Mouse (Mus musculus) limb, embryonic 13.5 days (tissue): Measurements from ENCODE around the gene Cpne5. TPM values are rescaled to one million over a fixed set of nuclear protein-coding genes. Genes with fewer than 3 reads are reported as not detected.

Experiments used
- ATAC-seq: fragments of 200-750 bp; cut with Nextera tagmentation; 2 replicates; pipeline ENCODE4 v1.8.0; 2017; ENCODE audit warnings: low read depth, moderate number of reproducible peaks, moderate TSS enrichment; ENCODE audit not compliant: low FRiP score
- H3K27ac ChIP-seq: fragments of 300-500 bp; sonication (generic); 2 replicates; pipeline ENCODE4 v1.5.1; 2015; ENCODE audit warnings: inconsistent platforms, mild to moderate bottlenecking, moderate library complexity
- H3K27me3 ChIP-seq: fragments of 300-500 bp; sonication (generic); 2 replicates; pipeline ENCODE4 v1.6.1; 2015; ENCODE audit warnings: mild to moderate bottlenecking, inconsistent platforms
- H3K36me3 ChIP-seq: fragments of 300-500 bp; sonication (generic); 2 replicates; pipeline ENCODE4 v1.6.1; 2015; ENCODE audit warnings: inconsistent platforms, mild to moderate bottlenecking, moderate library complexity
- H3K4me1 ChIP-seq: fragments of 300-500 bp; sonication (generic); 2 replicates; pipeline ENCODE4 v1.6.1; 2015; ENCODE audit warnings: inconsistent platforms
- H3K4me2 ChIP-seq: fragments of 300-500 bp; sonication (generic); replicated peaks from 2 replicates; pipeline ENCODE4 v1.6.1; 2015; ENCODE audit warnings: inconsistent platforms, mild to moderate bottlenecking, moderate library complexity
- H3K4me3 ChIP-seq: fragments of 300-500 bp; sonication (generic); 2 replicates; pipeline ENCODE4 v1.5.1; 2015; ENCODE audit warnings: moderate library complexity, mild to moderate bottlenecking, inconsistent platforms
- H3K9ac ChIP-seq: fragments of 300-500 bp; sonication (generic); 2 replicates; pipeline ENCODE4 v1.6.1; 2015; ENCODE audit warnings: mild to moderate bottlenecking, inconsistent platforms
- H3K9me3 ChIP-seq: fragments of 300-500 bp; sonication (generic); 2 replicates; pipeline ENCODE4 v1.6.1; 2016; ENCODE audit warnings: inconsistent platforms
- WGBS: fragments of 180-500 bp; shearing (Covaris S2); methylation state at CpG from one replicate; pipeline ENCODE4 v1.1.7; 2015; 5-methylcytosine and 5-hydroxymethylcytosine counted together
- polyA plus RNA-seq: library from polyadenylated mRNA; unstranded; fragments of >200 nt; fragmentation: Nextera tagmentation; extraction: Ambion mirVana; gene quantifications from 2 replicates; pipeline ENCODE4 v1.2.1, GENCODE M21; 2015

Cpne5 gene
- polyA plus RNA-seq, 1 experiment from 2014 or later = 10.4 TPM

GRCm38 (mm10) chr17:29143266-29143665, 94.7 kb downstream of the Cpne5 start:
- peaks cover 7% of the 10 kb centered on the region for H3K9me3 ChIP-seq
- no peak overlapping the region for H3K4me2 ChIP-seq
- no peak for ATAC-seq
- H3K27me3 ChIP-seq = no peaks in the 10 kb centered on the region
- no peak overlapping the region for H3K9ac ChIP-seq
- no peak overlapping the region for H3K4me3 ChIP-seq
- 72% methylated on average over 8 of the region's 8 CpGs for WGBS
- no peak overlapping the region for H3K27ac ChIP-seq
- no peaks in the 10 kb centered on the region for H3K36me3 ChIP-seq
- H3K4me1 ChIP-seq = no peaks in the 10 kb centered on the region

- no peaks in the 10 kb centered on the region for H3K27me3 ChIP-seq
- peaks cover 7% of the 10 kb centered on the region for H3K9me3 ChIP-seq
- no peak overlapping the region for H3K4me3 ChIP-seq
- H3K9ac ChIP-seq = no peak overlapping the region
- no peak overlapping the region for H3K27ac ChIP-seq
- 88% methylated on average over 3 of the region's 3 CpGs for WGBS
- H3K4me1 ChIP-seq = no peaks in the 10 kb centered on the region
- no peak for ATAC-seq
- no peak overlapping the region for H3K4me2 ChIP-seq
- H3K36me3 ChIP-seq = no peaks in the 10 kb centered on the region
Measured at GRCm38 (mm10) chr17:29141577-29141976, 96.4 kb downstream of the Cpne5 start.

GRCm38 (mm10) chr17:29137906-29138305, 100.1 kb downstream of the Cpne5 start:
- Histone ChIP-seq H3K4me3 (no peak overlapping the region), H3K27ac (no peak overlapping the region), H3K9ac (no peak overlapping the region), H3K4me2 (no peak overlapping the region), H3K4me1 (peaks cover 7% of the 10 kb centered on the region; the same call in 1 of the 2 replicates), H3K9me3 (no peaks in the 10 kb centered on the region), H3K36me3 (no peaks in the 10 kb centered on the region), H3K27me3 (no peaks in the 10 kb centered on the region)
- no peak for ATAC-seq
- 80% methylated on average over 7 of the region's 7 CpGs for WGBS

DNA sequence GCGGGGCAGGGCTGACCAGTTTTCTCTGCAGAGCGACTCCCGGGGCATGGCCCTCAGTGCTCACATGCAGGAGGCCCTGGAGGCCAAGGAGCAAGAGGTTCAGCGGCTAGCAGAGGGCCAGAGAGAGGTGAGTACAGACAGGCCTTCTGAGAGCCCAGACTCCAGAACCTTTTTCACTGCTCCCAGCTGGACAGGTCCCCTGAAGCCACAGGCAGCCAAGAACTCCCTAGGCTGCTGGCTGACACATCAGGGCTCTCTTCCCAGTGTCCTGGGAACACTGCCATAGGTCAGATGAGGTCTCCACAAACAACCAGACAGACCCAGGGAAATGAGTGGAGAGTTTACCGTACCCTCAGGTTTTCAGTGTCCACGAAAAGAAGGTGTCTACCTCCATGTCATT, 101.7 kb downstream of the Cpne5 start:
- Histone ChIP-seq H3K4me2 (no peak overlapping the region), H3K9ac (0 out of 2 replicates have a peak overlapping the region, but pooled peaks have one; percentile 21), H3K4me1 (peaks cover 7% of the 10 kb centered on the region; the same call in 1 of the 2 replicates), H3K36me3 (no peaks in the 10 kb centered on the region), H3K9me3 (no peaks in the 10 kb centered on the region), H3K4me3 (no peak overlapping the region), H3K27ac (no peak overlapping the region), H3K27me3 (no peaks in the 10 kb centered on the region)
- 64% methylated on average over 6 of the region's 6 CpGs for WGBS
- ATAC-seq = no peak

- no peaks in the 10 kb centered on the region for H3K27me3 ChIP-seq
- no peaks in the 10 kb centered on the region for H3K9me3 ChIP-seq
- no peak for ATAC-seq
- WGBS = 66% methylated on average over 5 of the region's 5 CpGs
- H3K9ac ChIP-seq = no peak overlapping the region
- H3K4me1 ChIP-seq = peaks cover 7% of the 10 kb centered on the region; the same call in 1 of the 2 replicates
- no peak overlapping the region for H3K4me2 ChIP-seq
- H3K27ac ChIP-seq = no peak overlapping the region
- H3K4me3 ChIP-seq = no peak overlapping the region
- H3K36me3 ChIP-seq = no peaks in the 10 kb centered on the region
Measured at GRCm38 (mm10) chr17:29135066-29135465, 102.9 kb downstream of the Cpne5 start.

DNA sequence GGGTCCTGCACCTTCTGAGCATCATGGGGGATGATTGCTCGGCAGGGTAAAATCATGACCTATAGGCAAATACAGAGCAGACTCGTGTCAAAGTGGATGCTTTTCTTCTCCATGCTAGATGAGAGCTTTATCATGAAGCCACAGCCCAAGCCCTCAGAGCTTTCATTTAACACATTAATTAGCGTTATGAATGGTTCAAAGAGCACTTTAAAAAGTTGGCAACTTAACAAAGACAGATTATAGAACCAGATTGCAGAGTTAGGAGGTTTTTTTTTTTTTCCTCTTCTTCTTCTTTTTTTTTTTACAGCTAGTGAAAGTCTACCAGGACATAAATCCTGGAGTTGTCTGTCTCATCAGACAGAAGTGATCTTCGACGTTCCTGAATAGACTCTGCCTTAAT, 108.6 kb downstream of the Cpne5 start:
- Histone ChIP-seq H3K9me3 (no peaks in the 10 kb centered on the region), H3K4me3 (no peak overlapping the region), H3K4me2 (no peak overlapping the region), H3K27me3 (no peaks in the 10 kb centered on the region), H3K9ac (no peak overlapping the region), H3K27ac (no peak overlapping the region), H3K4me1 (peaks cover 5% of the 10 kb centered on the region; the same call in 1 of the 2 replicates), H3K36me3 (no peaks in the 10 kb centered on the region)
- 70% methylated on average over 5 of the region's 5 CpGs for WGBS
- ATAC-seq = no peak

DNA sequence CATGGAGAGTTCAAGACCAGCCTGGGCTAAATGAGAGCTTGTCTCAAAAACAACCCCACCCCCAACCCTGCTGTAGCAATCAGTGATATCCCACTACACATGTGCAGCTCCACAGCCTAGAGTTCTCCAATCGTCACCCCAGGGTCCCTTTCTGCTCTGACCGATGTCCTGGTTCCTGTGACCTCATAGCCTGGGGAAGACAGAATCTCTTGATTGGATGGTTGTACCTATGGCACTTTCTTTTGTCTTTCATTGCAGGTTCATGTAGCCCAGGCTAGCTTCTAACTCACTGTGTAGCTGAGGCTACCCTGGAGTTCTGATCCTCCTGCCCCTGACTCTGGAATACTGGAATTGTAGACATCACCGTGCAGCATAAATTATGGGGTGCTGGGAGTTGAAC, 111.4 kb downstream of the Cpne5 start:
- Histone ChIP-seq H3K27me3 (no peaks in the 10 kb centered on the region), H3K27ac (no peak overlapping the region), H3K9me3 (no peaks in the 10 kb centered on the region), H3K9ac (no peak overlapping the region), H3K4me3 (no peak overlapping the region), H3K36me3 (no peaks in the 10 kb centered on the region), H3K4me2 (no peak overlapping the region), H3K4me1 (peaks cover 13% of the 10 kb centered on the region)
- WGBS = 93% methylated on average over 3 of the region's 3 CpGs
- ATAC-seq = no peak

DNA sequence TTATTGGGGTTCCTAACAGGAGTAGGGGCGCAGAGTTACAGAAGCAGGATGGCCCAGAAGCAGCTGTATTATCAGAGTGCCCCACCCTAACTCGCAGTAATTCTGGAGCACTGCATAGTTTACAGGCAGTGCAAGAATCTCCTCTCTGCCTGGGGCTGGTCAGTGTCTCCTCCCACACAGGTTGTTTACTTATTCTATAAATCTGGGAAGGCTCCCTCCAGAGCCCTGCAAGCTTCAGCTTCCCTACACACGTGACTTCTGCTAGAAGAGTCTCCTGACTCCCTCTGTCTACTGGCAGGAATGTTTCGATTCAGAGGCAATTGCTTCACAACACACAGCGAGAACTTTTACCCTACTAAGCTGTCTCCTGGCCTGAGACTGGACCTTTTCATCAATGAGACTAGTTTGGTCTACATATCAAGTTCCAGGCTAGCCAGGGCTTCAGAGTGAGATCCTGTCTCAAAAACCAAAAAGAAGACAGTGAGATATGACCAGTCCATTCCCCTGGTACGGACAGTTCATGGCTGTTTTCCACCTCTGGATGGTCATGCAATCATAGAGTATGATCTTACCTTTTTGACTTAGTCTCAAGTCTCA, 114.3 kb downstream of the Cpne5 start:
- ATAC-seq = peak; percentile 24; the same call in 1 of the 2 replicates
- Histone ChIP-seq H3K27ac (no peak overlapping the region), H3K4me1 (peaks cover 18% of the 10 kb centered on the region), H3K9me3 (no peaks in the 10 kb centered on the region), H3K4me2 (no peak overlapping the region), H3K4me3 (no peak overlapping the region), H3K9ac (no peak overlapping the region), H3K27me3 (no peaks in the 10 kb centered on the region), H3K36me3 (no peaks in the 10 kb centered on the region)
- WGBS = 49% methylated on average over 6 of the region's 6 CpGs

- WGBS = 58% methylated on average over 6 of the region's 6 CpGs
- H3K27ac ChIP-seq = no peak overlapping the region
- H3K4me3 ChIP-seq = no peak overlapping the region
- no peaks in the 10 kb centered on the region for H3K36me3 ChIP-seq
- ATAC-seq = no peak
- H3K9ac ChIP-seq = no peak overlapping the region
- no peaks in the 10 kb centered on the region for H3K9me3 ChIP-seq
- H3K4me2 ChIP-seq = no peak overlapping the region
- H3K27me3 ChIP-seq = no peaks in the 10 kb centered on the region
- peaks cover 19% of the 10 kb centered on the region for H3K4me1 ChIP-seq
Measured at GRCm38 (mm10) chr17:29122817-29123216, 115.2 kb downstream of the Cpne5 start.

GRCm38 (mm10) chr17:29120666-29121065, 117.3 kb downstream of the Cpne5 start:
- no peak for ATAC-seq
- H3K9me3 ChIP-seq = no peaks in the 10 kb centered on the region
- WGBS = 60% methylated on average over 12 of the region's 12 CpGs
- no peak overlapping the region for H3K27ac ChIP-seq
- H3K4me1 ChIP-seq = peaks cover 19% of the 10 kb centered on the region
- H3K36me3 ChIP-seq = no peaks in the 10 kb centered on the region
- no peak overlapping the region for H3K4me3 ChIP-seq
- no peak overlapping the region for H3K9ac ChIP-seq
- H3K27me3 ChIP-seq = no peaks in the 10 kb centered on the region
- H3K4me2 ChIP-seq = no peak overlapping the region

- Histone ChIP-seq H3K9ac (no peak overlapping the region), H3K27me3 (no peaks in the 10 kb centered on the region), H3K4me3 (no peak overlapping the region), H3K36me3 (no peaks in the 10 kb centered on the region), H3K27ac (no peak overlapping the region), H3K9me3 (no peaks in the 10 kb centered on the region), H3K4me1 (peaks cover 10% of the 10 kb centered on the region; the same call in 1 of the 2 replicates), H3K4me2 (no peak overlapping the region)
- WGBS = 14% methylated on average over 5 of the region's 5 CpGs
- peak; percentile 81 for ATAC-seq
Measured at GRCm38 (mm10) chr17:29118057-29118456, 119.9 kb downstream of the Cpne5 start.

- H3K36me3 ChIP-seq = no peaks in the 10 kb centered on the region
- H3K4me3 ChIP-seq = no peak overlapping the region
- H3K9ac ChIP-seq = no peak overlapping the region
- no peak overlapping the region for H3K27ac ChIP-seq
- ATAC-seq = no peak
- no peak overlapping the region for H3K4me2 ChIP-seq
- H3K4me1 ChIP-seq = 0 out of 2 replicates have a peak, but pooled peaks cover 6% of the 10 kb centered on the region
- H3K27me3 ChIP-seq = no peaks in the 10 kb centered on the region
- H3K9me3 ChIP-seq = no peaks in the 10 kb centered on the region
- WGBS = 76% methylated on average over 8 of the region's 8 CpGs
Measured at GRCm38 (mm10) chr17:29117006-29117648, 120.8 kb downstream of the Cpne5 start.

DNA sequence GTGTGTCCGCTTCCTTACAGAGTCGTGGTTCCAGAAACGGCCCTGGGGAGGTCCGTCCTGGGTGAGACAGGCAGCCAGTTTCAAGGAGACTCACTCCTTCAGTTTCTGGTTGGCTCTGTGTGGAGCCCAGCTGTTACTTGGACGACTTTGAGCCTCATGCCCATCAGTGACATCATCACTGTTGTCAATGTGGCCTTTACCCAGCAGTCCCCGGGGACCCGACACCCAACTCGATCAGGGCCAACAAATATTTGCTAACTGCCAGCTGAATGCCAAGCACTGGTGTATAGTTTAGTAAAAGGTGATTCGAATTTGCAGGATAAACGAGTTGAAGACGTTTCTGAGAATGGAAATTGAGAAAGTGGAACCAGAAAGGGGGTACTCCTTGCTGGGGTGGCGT, 121.9 kb downstream of the Cpne5 start:
- WGBS = 66% methylated on average over 12 of the region's 12 CpGs
- Histone ChIP-seq H3K4me2 (no peak overlapping the region), H3K4me3 (no peak overlapping the region), H3K27me3 (no peaks in the 10 kb centered on the region), H3K27ac (no peak overlapping the region), H3K4me1 (0 out of 2 replicates have a peak, but pooled peaks cover 6% of the 10 kb centered on the region), H3K36me3 (no peaks in the 10 kb centered on the region), H3K9me3 (no peaks in the 10 kb centered on the region), H3K9ac (no peak overlapping the region)
- no peak for ATAC-seq
